Mouse (Mus musculus) ovary, adult 18-20 months (tissue): ENCODE data around the gene H2-T24.
"Not testable (repeated sequence)": the region's sequence is repeated elsewhere in the genome, so short reads cannot be mapped to it uniquely, and the experiment has no call there.

ENCODE experiments used
- DNase-seq: peaks from one replicate; pipeline ENCODE4 v3.0.0; 2022; ENCODE audit warnings: low spot score, mixed read lengths

The H2-T24 gene

GRCm38 (mm10) chr17:36020191-36021073, at the start of gene H2-T24:
H2-T24 (minus strand) TSS chr17:36020560.
- DNase-seq = no peak

- DNase-seq = peak; percentile 71
These were observed 40.5 kb upstream of the H2-T24 start for GRCm38 (mm10) chr17:36060829-36061228.

GRCm38 (mm10) chr17:36058362-36058761, 38.0 kb upstream of the H2-T24 start, which contains the start of gene Gm11127:
Gm11127 (minus strand) TSS chr17:36058371.
- not testable (repeated sequence) for DNase-seq

- DNase-seq = not testable (repeated sequence)
These were observed 37.6 kb upstream of the H2-T24 start for GRCm38 (mm10) chr17:36057927-36058326.

- DNase-seq = no peak
These were observed 22.9 kb upstream of the H2-T24 start for GRCm38 (mm10) chr17:36043286-36043685.

- peak; percentile 79 for DNase-seq
These were observed 22.3 kb upstream of the H2-T24 start, which contains the start of the genes H2-T22 and Gm6034 for GRCm38 (mm10) chr17:36042610-36043169. H2-T22 (minus strand) TSS chr17:36042747. Gm6034 (plus strand) TSS chr17:36042961.

- DNase-seq = not testable (repeated sequence)
These were observed 21.7 kb upstream of the H2-T24 start for GRCm38 (mm10) chr17:36042055-36042454.

GRCm38 (mm10) chr17:36040604-36041003, 20.2 kb upstream of the H2-T24 start:
- not testable (repeated sequence) for DNase-seq

GRCm38 (mm10) chr17:36036126-36036525, 15.8 kb upstream of the H2-T24 start:
- not testable (repeated sequence) for DNase-seq

GRCm38 (mm10) chr17:36035010-36035638, 14.8 kb upstream of the H2-T24 start:
- DNase-seq = peak; percentile 30

GRCm38 (mm10) chr17:36034524-36034923, 14.2 kb upstream of the H2-T24 start:
- DNase-seq = not testable (repeated sequence)

GRCm38 (mm10) chr17:36032351-36032875, 12.1 kb upstream of the H2-T24 start, which contains the start of gene H2-T23:
H2-T23 (minus strand) TSS chr17:36032855.
- DNase-seq = peak; percentile 40

GRCm38 (mm10) chr17:36031583-36032331, 11.4 kb upstream of the H2-T24 start:
- not testable (repeated sequence) for DNase-seq

GRCm38 (mm10) chr17:36030703-36031582, 10.6 kb upstream of the H2-T24 start:
- DNase-seq = not testable (repeated sequence)

- not testable (repeated sequence) for DNase-seq
These were observed 9.8 kb upstream of the H2-T24 start for GRCm38 (mm10) chr17:36030046-36030702.

GRCm38 (mm10) chr17:36028879-36029619, 8.7 kb upstream of the H2-T24 start:
- no peak for DNase-seq

GRCm38 (mm10) chr17:36027663-36028062, 7.3 kb upstream of the H2-T24 start:
- DNase-seq = no peak

- no peak for DNase-seq
These were observed 5.5 kb upstream of the H2-T24 start for GRCm38 (mm10) chr17:36025901-36026300.

GRCm38 (mm10) chr17:36025197-36025596, 4.8 kb upstream of the H2-T24 start:
- no peak for DNase-seq
